Mouse (Mus musculus): ENCODE data around the gene Aif1. TPM values are rescaled to one million over a fixed set of nuclear protein-coding genes. Genes with fewer than 3 reads are reported as not detected.

The Aif1 gene
- total and polyA plus RNA-seq, 3 experiments = 0.42 to 0.45 TPM; not detected in 1

- TF ChIP-seq MXI1 (IDR thresholded peaks at IDR 0.05; ENCODE audit: low read depth, low read length) = no peak
- no peak for TF ChIP-seq ZC3H11A (IDR thresholded peaks at IDR 0.05; ENCODE audit: low read depth, low read length)
- no peak; the same call in 1 of the 2 replicates for TF ChIP-seq ZKSCAN1 (IDR thresholded peaks at IDR 0.05; ENCODE audit: low read depth, low read length)
- TF ChIP-seq MAFK (IDR thresholded peaks at IDR 0.05; ENCODE audit: borderline replicate concordance, low read depth, low read length) = no peak
- no peak for TF ChIP-seq POLR2AphosphoS2 (IDR thresholded peaks at IDR 0.05; ENCODE audit: low read length)
- no peak for TF ChIP-seq POLR2AphosphoS5 (IDR thresholded peaks at IDR 0.05; ENCODE audit: borderline replicate concordance, low read depth, low read length)
- no peak for TF ChIP-seq MYC (IDR thresholded peaks at IDR 0.05; ENCODE audit: low read depth, low read length)
- no peak for TF ChIP-seq MEF2A (IDR thresholded peaks at IDR 0.05; ENCODE audit: extremely low read depth, insufficient replicate concordance, low read depth, low read length, poor library complexity, severe bottlenecking)
- peak; percentile 73 for TF ChIP-seq GATA1 (IDR thresholded peaks at IDR 0.05; ENCODE audit: low read depth, low read length)
- TF ChIP-seq ETS1 (IDR thresholded peaks at IDR 0.05; ENCODE audit: low read depth, low read length) = peak; percentile 25; the same call in 1 of the 2 replicates
- no peak for TF ChIP-seq MYB (IDR thresholded peaks at IDR 0.05; ENCODE audit: low read depth, low read length)
- TF ChIP-seq TAL1 (IDR thresholded peaks at IDR 0.05; ENCODE audit: low read length) = no peak
- no peak for TF ChIP-seq BHLHE40 (IDR thresholded peaks at IDR 0.05; ENCODE audit: borderline replicate concordance, low read depth, low read length)
- TF ChIP-seq POLR2A (IDR thresholded peaks at IDR 0.05; ENCODE audit: control insufficient read depth in 1 of 2, insufficient read depth in 1 of 2, low read depth in 1 of 2, low read length in 2 of 2, poor library complexity in 1 of 2) = no peak
- TF ChIP-seq CHD2 (IDR thresholded peaks at IDR 0.05; ENCODE audit: low read length) = no peak
- no peak for TF ChIP-seq USF1 (IDR thresholded peaks at IDR 0.05; ENCODE audit: low read depth, low read length)
- no peak for TF ChIP-seq UBTF (IDR thresholded peaks at IDR 0.05; ENCODE audit: borderline replicate concordance, insufficient read depth, low read depth, low read length)
- TF ChIP-seq CTCF (IDR thresholded peaks at IDR 0.05 in 2 of 3, conservative IDR thresholded peaks at IDR 0.05 in 1 of 3; ENCODE audit: control insufficient read depth in 1 of 3, insufficient read depth in 1 of 3, low read depth in 2 of 3, low read length in 3 of 3, poor library complexity in 1 of 3, severe bottlenecking in 1 of 3) = no peak
- peak; percentile 95 for TF ChIP-seq ZNF384 (IDR thresholded peaks at IDR 0.05; ENCODE audit: low read depth, low read length)
- TF ChIP-seq HCFC1 (IDR thresholded peaks at IDR 0.05; ENCODE audit: low read depth, low read length) = no peak
- TF ChIP-seq ELF1 (IDR thresholded peaks at IDR 0.05; ENCODE audit: low read depth, low read length) = no peak
- TF ChIP-seq EP300 (IDR thresholded peaks at IDR 0.05; ENCODE audit: low read depth in 1 of 2, low read length in 2 of 2) = peak in 1 of 2 experiments; percentile 10; a peak in 1 of 4 replicates
- TF ChIP-seq SIN3A (IDR thresholded peaks at IDR 0.05; ENCODE audit: low read length) = no peak
- no peak for TF ChIP-seq TBP (IDR thresholded peaks at IDR 0.05; ENCODE audit: low read depth, low read length)
- no peak for TF ChIP-seq RCOR1 (IDR thresholded peaks at IDR 0.05; ENCODE audit: low read depth, low read length)
- no peak for TF ChIP-seq JUND (IDR thresholded peaks at IDR 0.05; ENCODE audit: low read depth, low read length)
- TF ChIP-seq MAZ (IDR thresholded peaks at IDR 0.05; ENCODE audit: low read depth, low read length) = no peak
- TF ChIP-seq USF2 (IDR thresholded peaks at IDR 0.05; ENCODE audit: borderline replicate concordance in 1 of 2, insufficient read depth in 1 of 2, low read depth in 1 of 2, low read length in 2 of 2) = no peak
- TF ChIP-seq KAT2A (conservative IDR thresholded peaks at IDR 0.05; ENCODE audit: low read depth, low read length) = no peak
- TF ChIP-seq SMC3 (IDR thresholded peaks at IDR 0.05; ENCODE audit: low read depth, low read length) = no peak
- DNase-seq (ENCODE audit: low read depth, low spot score) = peak; percentile 64
- no peaks in the 10 kb centered on the region for H3K27me3 ChIP-seq (ENCODE audit: control insufficient read depth in 1 of 2, insufficient read depth in 2 of 2, low read length in 2 of 2)
- no peaks in the 10 kb centered on the region for H3K79me2 ChIP-seq (ENCODE audit: control insufficient read depth, insufficient read depth, low read length, poor library complexity)
- peaks cover 0 to 15% of the 10 kb centered on the region in 2 experiments; a peak in 2 of 4 replicates for H3K36me3 ChIP-seq (ENCODE audit: control insufficient read depth in 1 of 2, insufficient read depth in 2 of 2, low read length in 2 of 2)
- H3K9ac ChIP-seq (ENCODE audit: control insufficient read depth, low read depth, low read length, poor library complexity, severe bottlenecking) = peak overlapping the region; percentile 12; the same call in 1 of the 2 replicates
- no peaks in the 10 kb centered on the region for H3K9me3 ChIP-seq (replicated peaks; ENCODE audit: insufficient read depth, low read length)
- H3K27ac ChIP-seq (ENCODE audit: control insufficient read depth, low read depth, low read length) = peak overlapping the region; percentile 29
- H3K4me1 ChIP-seq (ENCODE audit: control insufficient read depth in 1 of 2, insufficient read depth in 2 of 2, low read length in 2 of 2) = peaks cover 12 to 22% of the 10 kb centered on the region in 2 experiments
- no peak overlapping the region for H3K4me3 ChIP-seq (ENCODE audit: control insufficient read depth in 1 of 2, insufficient read depth in 1 of 2, low read depth in 2 of 2, low read length in 2 of 2)
Observed at GRCm38 (mm10) chr17:35174201-35174977, 1.5 kb downstream of the Aif1 start.
